Mouse (Mus musculus) intestine, embryonic 16.5 days (tissue): ENCODE data around the gene Setd7. TPM values are rescaled to one million over a fixed set of nuclear protein-coding genes. Genes with fewer than 3 reads are reported as not detected.

Experiments used
- ATAC-seq: fragments of 200-750 bp; cut with Nextera tagmentation; 2 replicates; pipeline ENCODE4 v1.8.0; 2017; ENCODE audit warnings: moderate TSS enrichment, moderate library complexity
- H3K27ac ChIP-seq: fragments of 300-500 bp; sonication (generic); 2 replicates; pipeline ENCODE4 v1.5.1; 2014; ENCODE audit warnings: mild to moderate bottlenecking, low read length
- H3K27me3 ChIP-seq: fragments of 300-500 bp; sonication (generic); replicated peaks from 2 replicates; pipeline ENCODE4 v1.6.1; 2014; ENCODE audit warnings: low read length, control low read depth, mixed read lengths; ENCODE audit not compliant: control insufficient read depth, insufficient read depth
- H3K36me3 ChIP-seq: fragments of 300-500 bp; sonication (generic); 2 replicates; pipeline ENCODE4 v1.6.1; 2014; ENCODE audit warnings: low read length, control low read depth; ENCODE audit not compliant: control insufficient read depth, insufficient read depth
- H3K4me1 ChIP-seq: fragments of 300-500 bp; sonication (generic); 2 replicates; pipeline ENCODE4 v1.6.1; 2014; ENCODE audit warnings: low read length, control low read depth, mixed read lengths; ENCODE audit not compliant: control insufficient read depth, insufficient read depth
- H3K4me2 ChIP-seq: fragments of 300-500 bp; sonication (generic); 2 replicates; pipeline ENCODE4 v1.6.1; 2014; ENCODE audit warnings: low read depth, low read length, control low read depth
- H3K4me3 ChIP-seq: fragments of 300-500 bp; sonication (generic); 2 replicates; pipeline ENCODE4 v1.5.1; 2014; ENCODE audit warnings: mild to moderate bottlenecking, low read length
- H3K9ac ChIP-seq: fragments of 300-500 bp; sonication (generic); 2 replicates; pipeline ENCODE4 v1.6.1; 2014; ENCODE audit warnings: low read depth, low read length
- H3K9me3 ChIP-seq: fragments of 300-500 bp; sonication (generic); 2 replicates; pipeline ENCODE4 v1.6.1; 2016; ENCODE audit warnings: low read length, control low read depth; ENCODE audit not compliant: control insufficient read depth
- WGBS: fragments of 180-500 bp; shearing (Covaris S2); extraction: QIAGEN DNeasy Blood & Tissue Kit; methylation state at CpG from one replicate; pipeline ENCODE4 v1.1.7; 2014; 5-methylcytosine and 5-hydroxymethylcytosine counted together
- polyA plus RNA-seq: library from polyadenylated mRNA; unstranded; fragments of >200 nt; fragmentation: Nextera tagmentation; extraction: Ambion mirVana; gene quantifications from 2 replicates; pipeline ENCODE4 v1.2.1, GENCODE M21; 2015

Gene Setd7
- polyA plus RNA-seq, 1 experiment from 2014 or later: 1.8 TPM

DNA sequence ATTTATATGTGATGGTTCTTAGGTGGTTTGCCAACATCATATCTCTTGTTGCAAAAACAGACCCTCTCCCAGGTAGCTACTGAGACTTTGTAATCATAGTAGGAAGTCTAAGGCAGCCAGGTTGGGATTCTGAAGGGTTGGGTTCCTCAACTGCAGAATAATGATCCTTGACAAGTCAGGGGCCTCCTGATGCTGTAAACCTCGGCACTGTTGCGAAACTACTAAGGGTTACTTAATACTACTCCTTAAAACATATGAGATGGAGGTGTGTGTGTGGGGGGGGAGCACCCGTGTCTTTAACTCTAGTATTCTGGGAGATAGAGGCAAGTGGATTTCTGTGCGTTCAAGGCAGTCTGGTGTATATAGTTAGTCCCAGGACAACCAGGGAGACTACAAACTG lies 75.3 kb downstream of the Setd7 start:
- 46% methylated on average over 4 of the region's 4 CpGs for WGBS

DNA sequence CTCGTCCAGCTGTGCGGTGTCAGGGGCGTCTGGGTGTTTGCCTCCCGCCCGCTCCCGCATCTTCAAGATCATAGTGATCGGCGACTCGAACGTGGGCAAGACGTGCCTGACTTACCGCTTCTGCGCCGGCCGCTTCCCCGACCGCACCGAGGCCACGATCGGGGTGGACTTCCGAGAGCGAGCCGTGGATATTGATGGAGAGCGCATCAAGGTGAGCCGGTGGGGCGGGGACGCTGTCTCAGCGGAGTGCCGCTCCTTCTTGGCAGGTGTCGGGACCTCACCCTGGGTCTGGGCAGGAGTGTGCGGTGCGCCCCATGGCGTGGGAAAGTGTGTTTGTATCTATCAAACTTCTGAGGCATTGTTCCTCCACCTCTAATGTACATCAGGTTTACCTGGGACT lies 76.3 kb downstream of the Setd7 start:
- H3K36me3 ChIP-seq: no peaks in the 10 kb centered on the region
- H3K27me3 ChIP-seq: no peaks in the 10 kb centered on the region
- peak; percentile 45 for ATAC-seq
- H3K9ac ChIP-seq: peak overlapping the region; percentile 86
- peak overlapping the region; percentile 70 for H3K4me2 ChIP-seq
- peak overlapping the region; percentile 84 for H3K4me3 ChIP-seq
- H3K9me3 ChIP-seq: no peaks in the 10 kb centered on the region
- peaks cover 14% of the 10 kb centered on the region for H3K4me1 ChIP-seq
- under 1% methylated on average over 33 of the region's 33 CpGs for WGBS
- H3K27ac ChIP-seq: peak overlapping the region; percentile 89

More for the DNA sequence above, 75.3 kb downstream of the Setd7 start:
- Histone ChIP-seq H3K27ac (no peak overlapping the region), H3K9me3 (no peaks in the 10 kb centered on the region), H3K36me3 (no peaks in the 10 kb centered on the region), H3K27me3 (no peaks in the 10 kb centered on the region), H3K4me1 (peaks cover 14% of the 10 kb centered on the region), H3K4me2 (peak overlapping the region; percentile 70), H3K4me3 (peak overlapping the region; percentile 84), H3K9ac (peak overlapping the region; percentile 86; the same call in 1 of the 2 replicates)
- ATAC-seq: no peak

DNA sequence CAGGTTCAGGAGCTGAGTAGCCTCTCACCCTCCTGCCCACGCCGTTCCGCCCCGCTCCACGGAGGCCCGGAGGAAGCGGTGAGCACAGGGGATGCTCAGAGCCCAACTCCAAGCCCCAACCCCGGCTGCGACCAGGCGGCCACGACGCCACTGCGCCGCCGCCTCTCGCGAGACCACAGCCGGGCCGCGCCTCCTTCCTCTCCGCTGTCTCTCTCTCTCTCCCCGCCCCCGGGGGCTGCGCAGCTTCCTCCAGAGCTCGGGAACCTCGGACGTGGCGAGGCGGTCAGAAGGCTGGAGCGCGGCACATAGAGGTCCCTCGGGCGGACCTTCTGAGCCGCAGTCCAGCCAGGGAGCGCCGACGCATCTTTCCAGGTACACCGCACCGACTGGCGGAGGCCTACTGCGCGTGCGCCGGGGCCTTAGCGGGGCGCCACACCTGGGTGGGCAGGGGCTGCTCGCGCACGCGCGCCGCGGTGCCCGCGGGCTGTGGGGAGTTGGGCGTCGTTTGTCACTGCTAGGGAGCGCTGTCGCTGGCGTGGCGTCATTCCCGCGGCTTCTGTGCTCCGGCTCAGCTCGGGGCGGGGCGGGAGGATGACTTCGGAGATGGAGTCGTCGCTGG lies 76.8 kb downstream of the Setd7 start, which contains the start of gene Rab33b:
TSS of gene Rab33b (plus strand) at position 180 of the 619 bp plus-strand sequence.
- Histone ChIP-seq H3K9me3 (no peaks in the 10 kb centered on the region), H3K36me3 (no peaks in the 10 kb centered on the region), H3K4me3 (peak within 1 kb of the TSS; percentile 84), H3K9ac (peak within 1 kb of the TSS; percentile 86), H3K27me3 (no peaks in the 10 kb centered on the region), H3K27ac (peak within 1 kb of the TSS; percentile 89), H3K4me1 (peaks cover 14% of the 10 kb centered on the region), H3K4me2 (peak within 1 kb of the TSS; percentile 70)
- peak; percentile 98 for ATAC-seq
- WGBS: under 1% methylated on average over 68 of the region's 70 CpGs

DNA sequence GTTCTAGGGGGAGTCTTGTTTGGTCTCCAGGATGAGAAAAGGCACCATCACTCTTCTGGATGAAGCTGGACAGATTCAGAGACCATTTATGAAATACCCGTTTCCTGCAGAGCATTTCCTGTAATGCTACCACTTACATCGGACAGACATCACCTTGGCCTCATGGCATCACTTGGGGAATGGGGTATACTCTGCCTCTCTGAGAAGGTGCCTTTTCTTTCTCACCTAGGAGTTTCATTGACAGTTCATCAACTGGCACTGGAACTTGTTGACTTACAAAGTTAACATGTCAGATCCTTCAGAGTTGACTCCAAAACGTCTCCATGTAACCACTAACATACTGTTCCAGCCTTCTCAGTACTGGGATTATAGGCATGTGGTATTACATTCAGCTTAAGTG lies 77.9 kb downstream of the Setd7 start:
- Histone ChIP-seq H3K27me3 (no peaks in the 10 kb centered on the region), H3K27ac (peak overlapping the region; percentile 89; the same call in 1 of the 2 replicates), H3K4me2 (peak overlapping the region; percentile 70), H3K36me3 (no peaks in the 10 kb centered on the region), H3K4me3 (peak overlapping the region; percentile 84; the same call in 1 of the 2 replicates), H3K4me1 (peaks cover 14% of the 10 kb centered on the region), H3K9ac (peak overlapping the region; percentile 86; the same call in 1 of the 2 replicates), H3K9me3 (no peaks in the 10 kb centered on the region)
- 67% methylated on average over 3 of the region's 3 CpGs for WGBS
- ATAC-seq: no peak

DNA sequence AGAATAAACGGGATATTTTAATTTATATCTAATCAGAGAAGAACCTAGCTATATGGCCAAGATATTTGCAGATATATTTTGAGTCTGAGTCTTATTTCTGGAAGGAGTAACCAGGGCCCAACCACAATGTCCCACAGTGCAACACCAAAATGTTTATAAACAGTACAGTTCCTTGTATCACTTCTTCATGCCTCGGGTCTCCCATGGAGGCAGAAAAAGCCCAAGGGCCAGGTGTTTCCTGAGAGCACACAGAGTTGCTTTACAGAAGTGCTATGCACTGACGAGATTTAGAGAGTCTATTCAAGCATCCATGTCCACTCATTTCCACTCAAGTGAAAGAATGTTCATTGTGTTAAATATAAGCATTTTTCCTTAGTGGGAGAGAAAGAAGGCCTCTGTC lies 78.8 kb downstream of the Setd7 start:
- Histone ChIP-seq H3K4me2 (no peak overlapping the region), H3K27me3 (no peaks in the 10 kb centered on the region), H3K27ac (no peak overlapping the region), H3K9ac (no peak overlapping the region), H3K4me1 (peaks cover 14% of the 10 kb centered on the region), H3K36me3 (no peaks in the 10 kb centered on the region), H3K9me3 (no peaks in the 10 kb centered on the region), H3K4me3 (no peak overlapping the region)
- no peak for ATAC-seq
- 59% methylated on average over 3 of the region's 3 CpGs for WGBS

DNA sequence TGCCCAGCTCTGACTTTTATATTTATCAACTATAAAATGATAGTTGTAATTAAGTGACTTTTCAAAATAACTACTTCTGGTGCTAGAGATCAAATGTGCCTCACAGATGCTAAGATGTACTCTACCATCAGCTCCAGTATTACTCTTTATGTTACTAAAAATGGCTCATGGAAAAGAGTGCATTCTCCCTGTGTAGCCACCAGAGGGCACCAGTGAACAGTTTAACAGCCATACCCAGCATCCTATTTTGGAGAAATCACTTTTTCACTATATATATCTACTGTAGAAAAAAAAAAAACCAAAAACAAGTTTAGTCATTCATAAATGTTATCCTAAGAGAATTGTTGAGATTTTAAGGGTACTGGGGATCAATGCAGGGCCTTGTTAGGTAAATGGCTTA lies 79.6 kb downstream of the Setd7 start:
- no peak overlapping the region for H3K4me2 ChIP-seq
- H3K4me3 ChIP-seq: no peak overlapping the region
- no peaks in the 10 kb centered on the region for H3K27me3 ChIP-seq
- H3K9ac ChIP-seq: no peak overlapping the region
- H3K4me1 ChIP-seq: peaks cover 14% of the 10 kb centered on the region
- H3K9me3 ChIP-seq: no peaks in the 10 kb centered on the region
- no peak for ATAC-seq
- no peaks in the 10 kb centered on the region for H3K36me3 ChIP-seq
- H3K27ac ChIP-seq: no peak overlapping the region

DNA sequence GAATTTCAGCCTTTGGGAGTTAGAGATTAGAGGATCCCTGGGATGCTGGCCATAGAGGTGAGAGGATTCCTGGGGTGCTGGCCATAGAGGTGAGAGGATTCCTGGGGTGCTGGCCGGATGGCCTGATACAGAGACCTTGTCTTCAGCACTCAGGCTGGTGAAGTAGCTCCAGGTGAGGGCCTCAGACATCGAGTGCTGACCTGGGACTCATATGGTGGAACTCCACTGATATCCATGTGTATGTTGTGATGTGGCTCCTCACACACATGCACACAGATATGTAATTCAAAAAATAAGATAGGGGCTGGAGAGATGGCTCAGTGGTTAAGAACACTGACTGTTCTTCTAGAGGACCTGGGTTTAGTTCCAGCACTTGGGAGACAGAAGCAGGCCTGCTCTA lies 80.8 kb downstream of the Setd7 start:
- 38% methylated on average over 2 of the region's 2 CpGs for WGBS
- H3K36me3 ChIP-seq: no peaks in the 10 kb centered on the region
- H3K27ac ChIP-seq: no peak overlapping the region
- H3K27me3 ChIP-seq: no peaks in the 10 kb centered on the region
- peaks cover 6% of the 10 kb centered on the region for H3K4me1 ChIP-seq
- H3K9me3 ChIP-seq: no peaks in the 10 kb centered on the region
- no peak overlapping the region for H3K4me3 ChIP-seq
- H3K9ac ChIP-seq: no peak overlapping the region
- no peak overlapping the region for H3K4me2 ChIP-seq
- ATAC-seq: no peak

DNA sequence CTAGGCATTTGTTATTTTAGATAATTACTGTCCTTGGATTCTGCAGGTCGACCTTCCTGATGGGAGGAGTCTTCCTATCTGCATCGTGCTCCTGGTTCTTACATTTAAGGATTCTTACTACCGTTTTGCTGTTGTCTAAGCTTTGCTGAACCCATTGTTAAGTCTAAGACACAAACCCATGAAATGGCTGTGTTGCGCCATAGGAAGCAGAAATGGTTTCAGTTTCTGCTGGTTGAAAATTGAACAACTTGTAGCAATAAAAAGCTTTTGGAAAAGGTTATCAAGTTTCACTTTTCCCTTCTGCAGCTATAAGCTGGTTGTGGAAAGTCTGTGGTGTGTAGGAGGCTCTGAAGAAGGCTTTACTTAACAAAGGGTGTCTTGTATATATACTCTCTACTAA lies 85.0 kb downstream of the Setd7 start:
- Histone ChIP-seq H3K27me3 (no peaks in the 10 kb centered on the region), H3K9ac (no peak overlapping the region), H3K9me3 (no peaks in the 10 kb centered on the region), H3K27ac (no peak overlapping the region), H3K36me3 (no peaks in the 10 kb centered on the region; the same call in 1 of the 2 replicates), H3K4me1 (no peaks in the 10 kb centered on the region), H3K4me2 (no peak overlapping the region), H3K4me3 (no peak overlapping the region)
- peak; percentile 39; the same call in 1 of the 2 replicates for ATAC-seq
- 68% methylated on average over 4 of the region's 4 CpGs for WGBS

DNA sequence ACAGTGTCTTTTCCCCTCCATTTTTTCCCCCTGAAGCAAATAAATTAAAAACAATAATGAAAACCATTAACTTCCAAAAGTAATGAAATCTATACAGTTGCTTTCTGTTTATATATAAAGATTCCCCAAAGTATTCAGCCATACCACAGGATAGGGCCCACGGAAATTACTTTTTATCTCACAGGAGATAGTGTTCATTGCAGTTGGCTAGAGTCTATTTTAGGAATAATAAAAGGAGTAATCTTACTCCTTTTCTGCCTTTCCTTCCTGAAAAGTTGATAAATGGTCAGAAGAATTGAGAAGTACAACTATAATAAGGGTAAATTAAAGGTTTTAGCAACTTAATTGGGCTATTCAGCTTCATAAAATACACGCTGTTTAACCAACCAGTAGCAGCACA lies 92.1 kb downstream of the Setd7 start:
- Histone ChIP-seq H3K27ac (no peak overlapping the region), H3K27me3 (no peaks in the 10 kb centered on the region), H3K36me3 (0 out of 2 replicates have a peak, but pooled peaks cover 2% of the 10 kb centered on the region), H3K9me3 (no peaks in the 10 kb centered on the region), H3K4me1 (no peaks in the 10 kb centered on the region), H3K9ac (no peak overlapping the region), H3K4me3 (no peak overlapping the region), H3K4me2 (no peak overlapping the region)
- ATAC-seq: no peak
- WGBS: 78% methylated on average over 2 of the region's 2 CpGs
